Mouse (Mus musculus): ENCODE data around the gene Usp36. TPM values are rescaled to one million over a fixed set of nuclear protein-coding genes. Genes with fewer than 3 reads are reported as not detected.

Usp36 gene
- polyA plus RNA-seq, 1 experiment from 2014 or later: 18.1 TPM

- DNase-seq (ENCODE audit: low spot score) (no peak), ATAC-seq (replicated peaks; ENCODE audit: low FRiP score, low TSS enrichment, low read depth) (no peak)
- Histone ChIP-seq H3K27me3 (replicated peaks; ENCODE audit: control insufficient read depth, insufficient read depth, low read length) (no peaks in the 10 kb centered on the region), H3K27ac (ENCODE audit: low read depth) (no peak overlapping the region), H3K4me3 (ENCODE audit: low read depth, low read length) (no peak overlapping the region), H3K36me3 (ENCODE audit: control insufficient read depth, insufficient read depth, low read length) (peaks cover 98% of the 10 kb centered on the region), H3K9me3 (ENCODE audit: control insufficient read depth, low read length) (no peaks in the 10 kb centered on the region), H3K4me1 (replicated peaks; ENCODE audit: control insufficient read depth, insufficient read depth, low read length) (no peaks in the 10 kb centered on the region), H3K9ac (ENCODE audit: low read length) (no peak overlapping the region), H3K4me2 (ENCODE audit: low read length) (no peak overlapping the region)
- 91% methylated on average over 7 of the region's 7 CpGs for WGBS
These were observed 23.4 kb downstream of the Usp36 start for GRCm38 (mm10) chr11:118266666-118267046.

- H3K4me2 ChIP-seq (ENCODE audit: low read length): no peak overlapping the region
- DNase-seq (ENCODE audit: low spot score): no peak
- H3K4me1 ChIP-seq (replicated peaks; ENCODE audit: control insufficient read depth, insufficient read depth, low read length): no peaks in the 10 kb centered on the region
- no peak overlapping the region for H3K27ac ChIP-seq (ENCODE audit: low read depth)
- WGBS: 90% methylated on average over 10 of the region's 10 CpGs
- H3K4me3 ChIP-seq (ENCODE audit: low read depth, low read length): no peak overlapping the region
- H3K27me3 ChIP-seq (replicated peaks; ENCODE audit: control insufficient read depth, insufficient read depth, low read length): no peaks in the 10 kb centered on the region
- no peak overlapping the region for H3K9ac ChIP-seq (ENCODE audit: low read length)
- no peak for ATAC-seq (replicated peaks; ENCODE audit: low FRiP score, low TSS enrichment, low read depth)
- H3K36me3 ChIP-seq (ENCODE audit: control insufficient read depth, insufficient read depth, low read length): peaks cover 98% of the 10 kb centered on the region
- no peaks in the 10 kb centered on the region for H3K9me3 ChIP-seq (ENCODE audit: control insufficient read depth, low read length)
These were observed 23.9 kb downstream of the Usp36 start for GRCm38 (mm10) chr11:118266044-118266665.

DNA sequence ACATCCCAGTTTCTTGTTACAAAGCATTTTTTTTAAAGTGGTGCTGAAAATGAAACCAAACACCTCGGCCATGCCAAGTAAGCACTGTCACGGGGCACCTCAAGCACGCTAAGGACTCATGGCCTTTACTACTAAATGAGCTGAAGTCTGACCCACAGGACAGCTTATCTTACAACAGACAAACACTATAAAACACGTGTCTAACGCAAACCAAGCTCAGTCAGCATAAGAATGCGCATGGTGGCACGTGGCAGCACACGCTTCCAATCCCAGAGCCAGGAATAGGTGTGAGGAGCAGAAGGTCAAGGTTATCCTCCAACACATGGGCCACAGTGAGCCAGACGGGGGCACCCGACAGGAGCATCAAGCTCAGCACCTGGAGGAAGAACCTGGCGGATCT, 24.4 kb downstream of the Usp36 start:
- ATAC-seq (replicated peaks; ENCODE audit: low FRiP score, low TSS enrichment, low read depth) (no peak), DNase-seq (ENCODE audit: low spot score) (no peak)
- H3K9ac ChIP-seq (ENCODE audit: low read length): no peak overlapping the region
- H3K36me3 ChIP-seq (ENCODE audit: control insufficient read depth, insufficient read depth, low read length): peaks cover 99% of the 10 kb centered on the region
- no peak overlapping the region for H3K4me3 ChIP-seq (ENCODE audit: low read depth, low read length)
- H3K27me3 ChIP-seq (replicated peaks; ENCODE audit: control insufficient read depth, insufficient read depth, low read length): no peaks in the 10 kb centered on the region
- no peak overlapping the region for H3K27ac ChIP-seq (ENCODE audit: low read depth)
- H3K4me2 ChIP-seq (ENCODE audit: low read length): no peak overlapping the region
- no peaks in the 10 kb centered on the region for H3K9me3 ChIP-seq (ENCODE audit: control insufficient read depth, low read length)
- H3K4me1 ChIP-seq (replicated peaks; ENCODE audit: control insufficient read depth, insufficient read depth, low read length): no peaks in the 10 kb centered on the region
- WGBS: 74% methylated on average over 11 of the region's 11 CpGs

GRCm38 (mm10) chr11:118263146-118263545, 26.9 kb downstream of the Usp36 start:
- peaks cover 100% of the 10 kb centered on the region for H3K36me3 ChIP-seq (ENCODE audit: control insufficient read depth, insufficient read depth, low read length)
- ATAC-seq (replicated peaks; ENCODE audit: low FRiP score, low TSS enrichment, low read depth) (no peak), DNase-seq (ENCODE audit: low spot score) (no peak)
- H3K27me3 ChIP-seq (replicated peaks; ENCODE audit: control insufficient read depth, insufficient read depth, low read length): no peaks in the 10 kb centered on the region
- no peaks in the 10 kb centered on the region for H3K4me1 ChIP-seq (replicated peaks; ENCODE audit: control insufficient read depth, insufficient read depth, low read length)
- WGBS: 91% methylated on average over 5 of the region's 5 CpGs
- H3K4me2 ChIP-seq (ENCODE audit: low read length): no peak overlapping the region
- no peak overlapping the region for H3K9ac ChIP-seq (ENCODE audit: low read length)
- no peak overlapping the region for H3K27ac ChIP-seq (ENCODE audit: low read depth)
- no peak overlapping the region for H3K4me3 ChIP-seq (ENCODE audit: low read depth, low read length)
- H3K9me3 ChIP-seq (ENCODE audit: control insufficient read depth, low read length): no peaks in the 10 kb centered on the region

GRCm38 (mm10) chr11:118260081-118260480, 30.0 kb downstream of the Usp36 start:
- H3K4me2 ChIP-seq (ENCODE audit: low read length): no peak overlapping the region
- H3K9ac ChIP-seq (ENCODE audit: low read length): no peak overlapping the region
- no peaks in the 10 kb centered on the region for H3K9me3 ChIP-seq (ENCODE audit: control insufficient read depth, low read length)
- 88% methylated on average over 8 of the region's 8 CpGs for WGBS
- no peaks in the 10 kb centered on the region for H3K4me1 ChIP-seq (replicated peaks; ENCODE audit: control insufficient read depth, insufficient read depth, low read length)
- ATAC-seq (replicated peaks; ENCODE audit: low FRiP score, low TSS enrichment, low read depth) (no peak), DNase-seq (ENCODE audit: low spot score) (no peak)
- peaks cover 85% of the 10 kb centered on the region for H3K36me3 ChIP-seq (ENCODE audit: control insufficient read depth, insufficient read depth, low read length)
- H3K27ac ChIP-seq (ENCODE audit: low read depth): no peak overlapping the region
- H3K4me3 ChIP-seq (ENCODE audit: low read depth, low read length): no peak overlapping the region
- no peaks in the 10 kb centered on the region for H3K27me3 ChIP-seq (replicated peaks; ENCODE audit: control insufficient read depth, insufficient read depth, low read length)

DNA sequence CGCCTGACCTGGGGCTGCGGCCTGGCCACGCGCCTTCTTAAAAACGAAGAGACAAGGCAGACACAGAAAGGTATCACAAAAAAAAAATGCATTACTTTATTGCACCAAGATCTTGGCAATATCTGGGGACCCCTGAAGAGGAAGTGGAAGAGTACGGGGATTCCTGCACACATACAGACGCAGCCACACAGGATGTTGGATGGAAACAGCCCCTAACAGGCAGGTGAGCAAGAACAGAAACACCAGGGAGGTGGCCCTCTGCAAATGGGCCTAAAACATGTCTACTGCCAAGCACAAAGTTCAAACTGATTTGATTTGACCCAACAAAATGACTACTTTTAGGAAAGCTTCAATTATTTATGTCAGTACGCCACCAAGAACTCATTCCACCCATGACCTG, 30.5 kb downstream of the Usp36 start:
- no peak overlapping the region for H3K27ac ChIP-seq (ENCODE audit: low read depth)
- no peak overlapping the region for H3K4me2 ChIP-seq (ENCODE audit: low read length)
- H3K27me3 ChIP-seq (replicated peaks; ENCODE audit: control insufficient read depth, insufficient read depth, low read length): no peaks in the 10 kb centered on the region
- peaks cover 80% of the 10 kb centered on the region for H3K36me3 ChIP-seq (ENCODE audit: control insufficient read depth, insufficient read depth, low read length)
- DNase-seq (ENCODE audit: low spot score): no peak
- WGBS: 93% methylated on average over 8 of the region's 8 CpGs
- H3K9ac ChIP-seq (ENCODE audit: low read length): no peak overlapping the region
- no peaks in the 10 kb centered on the region for H3K9me3 ChIP-seq (ENCODE audit: control insufficient read depth, low read length)
- no peak overlapping the region for H3K4me3 ChIP-seq (ENCODE audit: low read depth, low read length)
- ATAC-seq (replicated peaks; ENCODE audit: low FRiP score, low TSS enrichment, low read depth): no peak
- peaks cover 4% of the 10 kb centered on the region; the same call in 1 of the 2 replicates for H3K4me1 ChIP-seq (replicated peaks; ENCODE audit: control insufficient read depth, insufficient read depth, low read length)

GRCm38 (mm10) chr11:118256371-118256770, 33.7 kb downstream of the Usp36 start:
- Histone ChIP-seq H3K36me3 (ENCODE audit: control insufficient read depth, insufficient read depth, low read length) (peaks cover 48% of the 10 kb centered on the region), H3K4me1 (replicated peaks; ENCODE audit: control insufficient read depth, insufficient read depth, low read length) (peaks cover 13% of the 10 kb centered on the region), H3K4me2 (ENCODE audit: low read length) (no peak overlapping the region), H3K9ac (ENCODE audit: low read length) (no peak overlapping the region), H3K9me3 (ENCODE audit: control insufficient read depth, low read length) (no peaks in the 10 kb centered on the region), H3K27ac (ENCODE audit: low read depth) (no peak overlapping the region), H3K4me3 (ENCODE audit: low read depth, low read length) (no peak overlapping the region), H3K27me3 (replicated peaks; ENCODE audit: control insufficient read depth, insufficient read depth, low read length) (no peaks in the 10 kb centered on the region)
- ATAC-seq (replicated peaks; ENCODE audit: low FRiP score, low TSS enrichment, low read depth) (no peak), DNase-seq (ENCODE audit: low spot score) (no peak)
- WGBS: 87% methylated on average over 7 of the region's 7 CpGs

GRCm38 (mm10) chr11:118254159-118254951, 35.7 kb downstream of the Usp36 start:
- DNase-seq (ENCODE audit: low spot score): peak; percentile 60
- 36% methylated on average over 15 of the region's 15 CpGs for WGBS
- no peak overlapping the region for H3K4me2 ChIP-seq (ENCODE audit: low read length)

More at GRCm38 (mm10) chr11:118254159-118254951, 35.7 kb downstream of the Usp36 start:
- Histone ChIP-seq H3K36me3 (ENCODE audit: control insufficient read depth, insufficient read depth, low read length) (peaks cover 28% of the 10 kb centered on the region), H3K4me3 (ENCODE audit: low read depth, low read length) (no peak overlapping the region), H3K9me3 (ENCODE audit: control insufficient read depth, low read length) (no peaks in the 10 kb centered on the region), H3K27ac (ENCODE audit: low read depth) (peak overlapping the region; percentile 64), H3K4me1 (replicated peaks; ENCODE audit: control insufficient read depth, insufficient read depth, low read length) (peaks cover 17% of the 10 kb centered on the region), H3K27me3 (replicated peaks; ENCODE audit: control insufficient read depth, insufficient read depth, low read length) (no peaks in the 10 kb centered on the region), H3K9ac (ENCODE audit: low read length) (no peak overlapping the region)
- ATAC-seq (replicated peaks; ENCODE audit: low FRiP score, low TSS enrichment, low read depth): no peak; the same call in 1 of the 2 replicates

All from intestine, embryonic 14.5 days (tissue).